Mouse (Mus musculus) 3T3-L1 (cell line): Measurements from ENCODE around the gene Siae.

Experiments used
- DNase-seq: peaks from one replicate; pipeline ENCODE4 v3.0.0-alpha.2; 2015; ENCODE audit warnings: low read depth, low spot score

Siae gene

GRCm38 (mm10) chr9:37554838-37555748 lies at the start of gene Siae:
Gene Siae, plus strand, starts transcription at chr9:37555698.
- DNase-seq, result no peak

- no peak for DNase-seq
These were observed 49.5 kb upstream of the Siae start for GRCm38 (mm10) chr9:37506023-37506422.

GRCm38 (mm10) chr9:37512097-37512496 lies 43.4 kb upstream of the Siae start:
- peak; percentile 25 for DNase-seq

- no peak for DNase-seq
These were observed 41.0 kb upstream of the Siae start for GRCm38 (mm10) chr9:37514456-37514855.

GRCm38 (mm10) chr9:37517467-37517866 lies 38.0 kb upstream of the Siae start:
- DNase-seq, result peak; percentile 62

GRCm38 (mm10) chr9:37518991-37519390 lies 36.5 kb upstream of the Siae start:
- DNase-seq, result no peak

GRCm38 (mm10) chr9:37519995-37520394 lies 35.5 kb upstream of the Siae start:
- no peak for DNase-seq

- DNase-seq, result no peak
These were observed 30.0 kb upstream of the Siae start for GRCm38 (mm10) chr9:37525461-37525860.

- DNase-seq, result no peak
These were observed 28.8 kb upstream of the Siae start for GRCm38 (mm10) chr9:37526443-37527395.

GRCm38 (mm10) chr9:37527396-37528224 lies 27.9 kb upstream of the Siae start, which contains the start of gene Esam:
Gene Esam, plus strand, starts transcription at chr9:37528078.
- no peak for DNase-seq

GRCm38 (mm10) chr9:37528225-37528970 lies 27.1 kb upstream of the Siae start:
- DNase-seq, result no peak

GRCm38 (mm10) chr9:37530031-37530887 lies 25.2 kb upstream of the Siae start:
- DNase-seq, result no peak

GRCm38 (mm10) chr9:37530888-37531705 lies 24.4 kb upstream of the Siae start:
- no peak for DNase-seq

GRCm38 (mm10) chr9:37536851-37537250 lies 18.6 kb upstream of the Siae start:
- no peak for DNase-seq

- DNase-seq, result peak; percentile 59
These were observed 17.7 kb upstream of the Siae start for GRCm38 (mm10) chr9:37537658-37538250.

GRCm38 (mm10) chr9:37539170-37540025 lies 16.1 kb upstream of the Siae start, which contains the start of gene Vsig2:
Gene Vsig2, plus strand, starts transcription at chr9:37539255.
- DNase-seq, result no peak

GRCm38 (mm10) chr9:37540226-37540625 lies 15.3 kb upstream of the Siae start:
- no peak for DNase-seq
